ENCODE assay signal across 16 mouse cellular contexts in genomic region chr4:63474439-63474838, GRCm38 (mm10). TPM values are rescaled to one million over a fixed set of nuclear protein-coding genes. Genes with fewer than 3 reads are reported as not detected.
DNase-seq lines count a peak whose midpoint lies in the region; ATAC-seq and TF ChIP-seq lines count a peak whose summit lies in the region.
"Had no signal": no experiment of that assay in that cellular context is flagged by ENCODE, and none has a peak within 500 bp of the region (broad histone marks: within the 10 kb centered on the region; RNA-seq: fewer than 3 reads in every experiment).

No protein-coding gene starts in this region.

- peaks cover 25% of the 10 kb centered on the region for H3K4me1 ChIP-seq in hindbrain, embryonic 12.5 days
- H3K4me1 ChIP-seq in hindbrain, embryonic 16.5 days (ENCODE audit: control insufficient read depth, insufficient read depth, low read depth, low read length): no peaks in the 10 kb centered on the region; the same call in 1 of the 2 replicates
- peaks cover 10 to 68% of the 10 kb centered on the region in 2 experiments for H3K4me1 ChIP-seq in CH12.LX (ENCODE audit: control insufficient read depth in 1 of 2, insufficient read depth in 2 of 2)
- H3K4me1 ChIP-seq in thymus, adult 2 months (replicated peaks; ENCODE audit: control insufficient read depth, insufficient read depth, low read length): peaks cover 49% of the 10 kb centered on the region

- no peaks in the 10 kb centered on the region for H3K36me3 ChIP-seq in hindbrain, embryonic 12.5 days
- no peaks in the 10 kb centered on the region for H3K36me3 ChIP-seq in hindbrain, embryonic 16.5 days (ENCODE audit: control insufficient read depth, insufficient read depth, low read length)
- H3K36me3 ChIP-seq in CH12.LX (replicated peaks in 1 of 2; ENCODE audit: control insufficient read depth in 1 of 2, insufficient read depth in 1 of 2, low read length in 1 of 2): peaks cover 0 to 19% of the 10 kb centered on the region in 2 experiments
- 0 out of 2 replicates have a peak, but pooled peaks cover 5% of the 10 kb centered on the region for H3K36me3 ChIP-seq in thymus, adult 2 months (ENCODE audit: control insufficient read depth, insufficient read depth, low read length)

- H3K27ac ChIP-seq in hindbrain, embryonic 12.5 days: no peak overlapping the region
- no peak overlapping the region for H3K27ac ChIP-seq in hindbrain, embryonic 16.5 days (ENCODE audit: low read depth, low read length)
- no peak overlapping the region for H3K27ac ChIP-seq in CH12.LX (ENCODE audit: insufficient read depth, low read depth)
- peak overlapping the region; percentile 90 for H3K27ac ChIP-seq in thymus, adult 2 months (ENCODE audit: control insufficient read depth, insufficient read depth, low read length)

- no peak overlapping the region for H3K9ac ChIP-seq in hindbrain, embryonic 12.5 days
- H3K9ac ChIP-seq in hindbrain, embryonic 16.5 days (ENCODE audit: low read depth, low read length): no peak overlapping the region
- no peak overlapping the region for H3K9ac ChIP-seq in CH12.LX (ENCODE audit: insufficient read depth, low read depth)

- H3K27me3 ChIP-seq in hindbrain, embryonic 12.5 days: no peaks in the 10 kb centered on the region
- H3K27me3 ChIP-seq in hindbrain, embryonic 16.5 days (replicated peaks; ENCODE audit: control insufficient read depth, insufficient read depth, low read length): no peaks in the 10 kb centered on the region
- no peaks in the 10 kb centered on the region for H3K27me3 ChIP-seq in CH12.LX (replicated peaks)
- no peaks in the 10 kb centered on the region for H3K27me3 ChIP-seq in thymus, adult 2 months (ENCODE audit: control insufficient read depth, insufficient read depth, low read length)

- H3K79me2 ChIP-seq in CH12.LX (replicated peaks; ENCODE audit: control insufficient read depth, extremely low read depth, insufficient read depth, poor library complexity, severe bottlenecking): no peaks in the 10 kb centered on the region

- no peak for TF ChIP-seq RAD21 in CH12.LX (IDR thresholded peaks at IDR 0.05; ENCODE audit: low read depth, low read length)

- 15% methylated on average over 2 of the region's 2 CpGs for WGBS in hindbrain, embryonic 12.5 days
- 13% methylated on average over 2 of the region's 2 CpGs for WGBS in hindbrain, embryonic 16.5 days
- WGBS in thymus, adult 2 months: 20% methylated on average over 2 of the region's 2 CpGs

- no peak for TF ChIP-seq POLR2A in CH12.LX (IDR thresholded peaks at IDR 0.05; ENCODE audit: low read depth, low read length)
- TF ChIP-seq POLR2A in thymus, adult 2 months (IDR thresholded peaks at IDR 0.05; ENCODE audit: control insufficient read depth, extremely low read depth, insufficient read depth, low read length, poor library complexity): no peak

- DNase-seq in embryo, embryonic 11 days: peak; percentile 48
- DNase-seq in embryo, embryonic 9.5 days (ENCODE audit: extremely low spot score): no peak
- no peak for DNase-seq in CH12.LX (ENCODE audit: extremely low read depth)
- peak; percentile 34 for DNase-seq in thymus, adult 2 months
- DNase-seq in T-cell, adult 2 months (ENCODE audit: low spot score): no peak
- DNase-seq in heart, postnatal 14 days: no peak
- DNase-seq: adrenal gland, postnatal 25 days; cerebellum, adult 2 months; heart, adult 11 months; kidney, postnatal 4 days; lung, adult 18-20 months; lung, postnatal 36 days; right cerebral cortex, postnatal 25 days had no signal

- H3K9me3 ChIP-seq in hindbrain, embryonic 12.5 days (replicated peaks): no peaks in the 10 kb centered on the region
- no peaks in the 10 kb centered on the region for H3K9me3 ChIP-seq in hindbrain, embryonic 16.5 days (ENCODE audit: control insufficient read depth, low read length)
- H3K9me3 ChIP-seq in CH12.LX (replicated peaks; ENCODE audit: low read length): no peaks in the 10 kb centered on the region

- H3K4me3 ChIP-seq in hindbrain, embryonic 12.5 days: no peak overlapping the region
- H3K4me3 ChIP-seq in hindbrain, embryonic 16.5 days (ENCODE audit: low read length): no peak overlapping the region
- no peak overlapping the region for H3K4me3 ChIP-seq in CH12.LX (replicated peaks in 1 of 3; ENCODE audit: low read depth in 2 of 3, low read length in 2 of 3, poor library complexity in 1 of 3)
- H3K4me3 ChIP-seq in thymus, adult 2 months (ENCODE audit: control insufficient read depth, insufficient read depth, low read length): no peak overlapping the region
- H3K4me3 ChIP-seq: erythroblast, embryonic 14.5 days had no signal

- no peak for TF ChIP-seq EP300 in CH12.LX (IDR thresholded peaks at IDR 0.05; ENCODE audit: low read length)

- dilution Hi-C loops in CH12.LX (cut with MboI; ENCODE audit: extremely low pct_ligation_motif_present, extremely low pct_unique_long_range_greater_than_20kb, low sequenced_read_pairs): no loop called here

- no peak overlapping the region for H3K4me2 ChIP-seq in hindbrain, embryonic 12.5 days (replicated peaks)
- no peak overlapping the region for H3K4me2 ChIP-seq in hindbrain, embryonic 16.5 days (ENCODE audit: low read length)
- H3K4me2 ChIP-seq in CH12.LX (ENCODE audit: insufficient read depth, low read depth, poor library complexity, severe bottlenecking): no peak overlapping the region

- intact Hi-C loops in heart, postnatal 14 days (cut with DNase I): no loop called here

- TF ChIP-seq CTCF in CH12.LX (conservative IDR thresholded peaks at IDR 0.05 in 1 of 2, IDR thresholded peaks at IDR 0.05 in 1 of 2; ENCODE audit: low read depth in 2 of 2, low read length in 2 of 2): no peak
- no peak for TF ChIP-seq CTCF in thymus, adult 2 months (IDR thresholded peaks at IDR 0.05; ENCODE audit: borderline replicate concordance, control insufficient read depth, extremely low read depth, insufficient read depth, low read length, poor library complexity)

- ATAC-seq in hindbrain, embryonic 12.5 days (ENCODE audit: low FRiP score): 0 out of 2 replicates have a peak, but pooled peaks have one; percentile 11
- no peak; the same call in 1 of the 2 replicates for ATAC-seq in hindbrain, embryonic 16.5 days

- in situ Hi-C loops in CH12.LX (cut with MboI; ENCODE audit: low pct_ligation_motif_present, low pct_unique_long_range_greater_than_20kb, low sequenced_read_pairs): no loop called here

TF ChIP-seq in CH12.LX, 34 proteins besides CTCF, POLR2A, EP300 and RAD21:
- 0 out of 2 replicates have a peak, but pooled peaks have one; percentile 16 for TF ChIP-seq ETS1 (conservative IDR thresholded peaks at IDR 0.05; ENCODE audit: low read depth, low read length)
- 0 out of 2 replicates have a peak, but pooled peaks have one; percentile 18 for TF ChIP-seq ZNF384 (IDR thresholded peaks at IDR 0.05; ENCODE audit: low read depth, low read length)
- no peak for TF ChIP-seq USF2 (conservative IDR thresholded peaks at IDR 0.05; ENCODE audit: low read depth, low read length)

RNA-seq across cellular contexts. Expression of gene Whrn, which starts 21.4 kb away (rescaled TPM):
- polyA plus RNA-seq in hindbrain, embryonic 12.5 days (2016; fragmentation: Nextera tagmentation; extraction: Ambion mirVana): 10.6 and 10.8 TPM in 2 replicates
- polyA plus RNA-seq in hindbrain, embryonic 16.5 days (2015; fragmentation: Nextera tagmentation; extraction: Ambion mirVana): 5.0 and 5.4 TPM in 2 replicates
- total RNA-seq in CH12.LX (2012; rRNA removed) (2.8 and 4.5 TPM in 2 replicates), CH12.LX (2014; rRNA removed) (0.72 and 0.99 TPM in 2 replicates)
- polyA plus RNA-seq in CH12.LX (2012; ENCODE audit: insufficient read length, low read depth): 9.4 and 9.6 TPM in 2 replicates
- 132 and 204 TPM in 2 replicates for polyA plus RNA-seq in thymus, adult 2 months (2012; rRNA removed)
- 10 to 100 TPM; 23.9 to 26.2 TPM for total RNA-seq in heart, postnatal 14 days (2021)

Comparison
In these comparisons a context has a peak if more than half of its experiments do, and no peak if none do; other contexts are left out.
1. DNase-seq: peak in embryo, embryonic 11 days (single experiment) and thymus, adult 2 months (single experiment); none in embryo, embryonic 9.5 days (single experiment), CH12.LX (single experiment), T-cell, adult 2 months (single experiment) and heart, postnatal 14 days (0 of 2).
2. RNA of gene Whrn, which starts 21.4 kb away (polyA plus RNA-seq): 132 to 204 TPM in thymus, adult 2 months; 10.6 to 10.8 TPM in hindbrain, embryonic 12.5 days, 9.4 to 9.6 TPM in CH12.LX and 5.0 to 5.4 TPM in hindbrain, embryonic 16.5 days; every median in the first group is over 10 times any median in the second.